Mouse (Mus musculus) C2C12 (cell line): ENCODE results near the gene Fbxo36.

ENCODE experiments used
- CTCF ChIP-seq: IDR thresholded peaks from one replicate; pipeline ENCODE4 v1.5.1; 2011; ENCODE audit not compliant: control insufficient read depth, insufficient read depth, insufficient read length
- FOSL1 ChIP-seq: IDR thresholded peaks from one replicate; pipeline ENCODE4 v1.8.0; 2011; ENCODE audit warnings: mild to moderate bottlenecking, low read length; ENCODE audit not compliant: poor library complexity, insufficient read depth, severe bottlenecking
- MYOG ChIP-seq: IDR thresholded peaks from one replicate; pipeline ENCODE4 v1.6.1; 2011; ENCODE audit not compliant: control insufficient read depth, insufficient read length; ENCODE audit errors: extremely low read depth
- USF1 ChIP-seq: IDR thresholded peaks from one replicate; pipeline ENCODE4 v1.6.1; 2011; ENCODE audit warnings: low read depth, mild to moderate bottlenecking, control low read depth, moderate library complexity

DNA sequence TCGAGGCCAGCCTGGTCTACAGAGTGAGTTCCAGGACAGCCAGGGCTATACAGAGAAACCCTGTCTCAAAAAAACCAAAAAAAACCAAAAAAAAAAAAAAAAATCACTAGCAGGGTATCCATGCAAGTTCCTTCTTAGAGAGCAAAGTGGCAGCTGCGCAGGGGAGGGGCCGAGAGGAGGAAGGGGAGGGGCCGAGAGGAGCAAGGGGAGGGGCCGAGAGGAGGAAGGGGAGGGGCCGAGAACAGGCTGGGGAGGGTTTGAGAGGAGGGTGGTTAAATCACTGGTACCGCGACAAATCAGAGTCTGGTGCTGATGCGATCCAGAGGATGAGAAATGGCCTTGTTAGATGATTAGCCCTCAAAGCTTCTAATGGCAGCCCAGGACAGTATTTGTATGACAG lies 52.1 kb downstream of the Fbxo36 start:
- TF ChIP-seq CTCF, result no peak
- TF ChIP-seq USF1, result no peak
- no peak for TF ChIP-seq FOSL1
- no peak for TF ChIP-seq MYOG
